Mouse (Mus musculus) spleen, embryonic (tissue): ENCODE measurements around the gene Cemip2.

Experiments used
- CTCF ChIA-PET: fragments of 350-600 bp; sonication (Branson Sonifier 250); formaldehyde crosslinking; loops from one replicate; lab custom pipeline; 2022; lab: Charles Lee

Cemip2 gene

DNA sequence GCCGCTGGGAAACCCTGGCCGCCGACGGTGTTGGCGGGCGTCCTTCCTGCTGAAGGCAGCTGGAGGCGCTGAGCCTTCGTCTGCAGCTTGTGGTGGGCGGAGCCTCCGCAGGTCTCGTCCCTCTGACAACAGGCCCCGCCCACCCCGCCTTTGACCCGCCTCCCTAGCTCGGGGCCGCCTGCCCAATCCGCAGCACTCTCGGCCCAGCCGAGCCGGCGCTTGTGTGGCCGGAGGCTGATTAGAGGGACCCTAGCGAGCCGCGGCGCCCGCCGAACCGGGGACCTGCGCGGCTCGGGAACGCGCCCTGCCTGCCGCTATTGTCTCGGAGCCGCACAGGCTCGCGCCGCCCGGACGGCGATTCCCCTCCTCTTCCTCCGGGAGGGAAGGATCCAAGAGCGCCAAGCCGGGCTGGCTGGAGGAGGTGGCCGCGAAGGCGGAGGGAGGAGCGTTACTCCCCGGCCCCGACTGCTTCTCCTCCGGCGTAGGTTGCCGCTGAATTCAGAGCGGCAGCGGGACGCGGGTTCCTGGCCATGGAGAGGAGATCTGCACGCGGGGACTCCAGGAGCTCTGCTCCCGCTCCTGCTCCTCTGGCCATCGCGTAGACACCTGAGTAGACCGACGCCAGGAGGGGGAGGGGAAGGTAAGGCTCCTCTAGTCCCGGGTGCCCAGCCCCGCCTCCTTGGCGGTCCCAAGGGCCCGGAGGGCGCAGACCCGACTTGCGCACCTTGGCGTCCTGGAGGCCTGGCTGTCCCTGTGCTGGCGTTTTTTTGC lies at the start of gene Cemip2:
TSS of gene Cemip2 (plus strand) at position 196 of the 771 bp plus-strand sequence.
- CTCF ChIA-PET = interaction anchor here (0.5 to 1.5 kb wide), 4 partner anchors 8 to 955 kb away, joined by 3 to 13 read pairs (median 5); no protein-coding TSS in a partner anchor

DNA sequence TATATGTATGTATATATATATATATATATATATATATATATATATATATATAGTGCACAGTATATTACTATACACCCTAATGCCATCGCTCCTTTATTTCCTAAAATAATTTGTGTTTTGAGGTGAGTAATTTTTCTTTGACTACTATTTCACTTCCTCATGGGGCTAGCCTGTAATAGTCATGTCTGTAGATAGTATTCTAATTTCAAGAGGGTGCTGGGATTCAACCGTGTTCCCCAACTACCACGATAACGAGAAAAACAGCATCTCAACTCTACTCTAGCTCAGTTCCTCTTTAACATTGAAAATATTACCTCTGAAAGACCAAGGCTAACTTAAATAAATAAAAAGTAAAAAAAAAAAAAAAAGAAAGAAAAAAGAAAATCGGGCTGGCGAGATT lies 49.8 kb upstream of the Cemip2 start:
- CTCF ChIA-PET = no interaction called here

DNA sequence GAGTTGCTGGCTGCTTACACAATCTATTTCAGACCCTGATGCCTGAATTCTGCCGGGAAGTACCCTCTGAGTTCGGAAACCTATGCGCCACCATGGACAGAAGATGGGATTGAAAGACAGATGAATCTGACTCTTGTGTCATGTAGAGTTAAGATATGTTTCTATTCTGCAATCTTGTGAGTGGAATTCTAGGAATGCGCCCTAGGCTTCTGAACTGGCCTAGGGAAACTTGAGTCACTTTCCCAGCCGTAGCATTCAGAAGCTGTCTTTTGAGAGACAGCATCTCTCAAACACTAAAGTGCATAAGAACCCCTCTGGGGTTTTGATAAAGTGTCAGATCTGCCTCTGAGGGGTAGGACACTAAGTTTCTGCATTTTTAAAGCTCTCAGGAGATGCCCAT lies 46.3 kb upstream of the Cemip2 start:
- CTCF ChIA-PET = interaction anchor here (0.6 kb wide), 2 partner anchors 31 to 42 kb away, joined by 4 to 7 read pairs; no protein-coding TSS in a partner anchor

DNA sequence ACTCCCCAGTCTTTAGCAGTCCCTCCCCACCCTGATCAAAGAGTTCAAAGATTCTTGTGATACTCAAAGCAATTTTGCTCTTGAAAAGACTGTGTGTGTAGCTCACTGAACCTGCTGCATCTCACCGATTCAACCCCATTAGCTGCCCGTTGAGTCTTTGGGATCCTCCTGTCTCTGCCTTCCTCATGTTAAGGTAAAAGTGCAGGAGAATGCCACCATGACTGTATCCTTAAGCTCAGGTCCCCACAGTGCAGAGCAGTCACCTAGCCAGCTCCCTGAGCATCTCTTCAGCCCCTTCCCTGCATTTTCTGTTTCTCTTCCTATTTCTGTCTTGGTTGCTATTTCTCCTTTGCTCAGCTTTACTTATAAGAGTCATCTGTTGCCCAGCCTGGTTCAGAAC lies 45.0 kb upstream of the Cemip2 start:
- CTCF ChIA-PET = no interaction called here

DNA sequence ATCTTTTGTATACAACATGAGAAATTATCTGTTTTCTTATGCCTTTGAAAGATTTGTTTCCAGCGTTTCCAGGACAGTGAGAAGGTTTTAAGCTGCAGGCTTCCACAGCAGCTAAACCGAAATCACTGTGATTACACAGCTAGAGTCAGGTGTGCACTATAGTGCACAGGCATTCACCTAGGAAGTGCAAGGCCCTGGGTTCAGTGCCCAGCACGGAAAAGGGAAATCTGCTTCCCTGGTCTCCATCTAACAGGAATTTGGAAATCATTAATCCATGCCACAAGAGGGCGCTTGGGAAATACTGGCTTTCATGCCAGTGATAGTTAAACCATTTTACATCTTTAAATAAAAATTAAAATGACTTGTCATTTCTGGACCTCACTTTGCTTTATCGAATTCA lies 44.0 kb upstream of the Cemip2 start:
- CTCF ChIA-PET = no interaction called here

DNA sequence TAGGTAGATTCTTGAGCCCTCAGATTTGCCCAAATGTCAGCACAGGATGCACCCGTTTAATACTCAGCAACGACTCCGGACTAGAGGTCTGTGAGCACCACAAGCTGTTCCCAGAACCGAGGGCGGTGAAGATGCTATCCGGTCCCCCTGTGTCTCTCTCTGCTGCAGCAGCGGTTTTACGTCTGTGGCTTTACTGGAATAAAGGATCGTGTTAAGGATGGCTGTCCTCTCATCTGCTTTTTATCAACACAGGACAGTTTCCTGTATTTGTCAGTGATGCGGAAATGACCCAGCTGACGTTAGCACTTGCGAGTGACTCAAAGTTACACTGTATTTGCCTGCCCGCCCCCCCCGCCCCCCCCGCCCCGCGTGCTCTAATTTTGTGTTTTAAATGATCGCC lies 40.7 kb upstream of the Cemip2 start:
- CTCF ChIA-PET = interaction anchor here (0.6 to 0.7 kb wide), 3 partner anchors 27 to 413 kb away, joined by 3 to 8 read pairs (median 4); no protein-coding TSS in a partner anchor

DNA sequence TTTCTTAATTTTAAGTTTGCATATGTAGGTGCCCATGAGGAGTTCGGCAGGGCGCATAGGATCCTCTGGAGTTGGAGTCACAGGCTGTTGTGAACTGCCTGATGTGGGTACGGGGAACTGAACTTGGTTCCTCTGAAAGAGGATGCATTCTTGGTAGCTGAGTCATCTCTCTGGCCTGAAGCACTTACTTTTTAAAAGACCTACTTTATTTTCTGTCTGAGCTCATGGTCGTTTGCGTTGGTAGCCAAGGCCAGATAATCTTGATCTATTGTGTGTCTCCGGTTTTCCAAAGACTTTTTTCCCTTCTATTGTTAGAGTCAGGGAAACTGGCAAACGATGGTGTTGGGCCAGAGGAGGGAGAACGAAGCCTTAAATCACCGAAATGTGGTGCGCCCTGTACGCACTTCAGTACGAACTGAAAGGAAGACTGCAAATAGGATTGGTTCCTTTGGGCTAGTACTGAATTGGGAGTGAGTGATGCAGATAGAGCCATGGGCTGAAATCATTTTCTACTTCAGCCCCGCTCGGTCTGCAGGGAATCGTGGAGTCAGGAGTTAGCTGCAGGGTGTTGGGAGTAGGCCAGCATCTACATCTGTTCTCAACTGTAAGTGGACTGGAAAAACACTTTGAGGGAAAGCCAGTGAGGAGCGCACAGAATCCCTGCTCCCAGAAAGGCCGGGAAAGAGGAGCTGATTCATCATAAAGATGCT lies 40.1 kb upstream of the Cemip2 start:
- CTCF ChIA-PET = interaction anchor here (0.7 kb wide), 3 partner anchors 27 to 413 kb away, joined by 3 to 4 read pairs (median 3); no protein-coding TSS in a partner anchor

DNA sequence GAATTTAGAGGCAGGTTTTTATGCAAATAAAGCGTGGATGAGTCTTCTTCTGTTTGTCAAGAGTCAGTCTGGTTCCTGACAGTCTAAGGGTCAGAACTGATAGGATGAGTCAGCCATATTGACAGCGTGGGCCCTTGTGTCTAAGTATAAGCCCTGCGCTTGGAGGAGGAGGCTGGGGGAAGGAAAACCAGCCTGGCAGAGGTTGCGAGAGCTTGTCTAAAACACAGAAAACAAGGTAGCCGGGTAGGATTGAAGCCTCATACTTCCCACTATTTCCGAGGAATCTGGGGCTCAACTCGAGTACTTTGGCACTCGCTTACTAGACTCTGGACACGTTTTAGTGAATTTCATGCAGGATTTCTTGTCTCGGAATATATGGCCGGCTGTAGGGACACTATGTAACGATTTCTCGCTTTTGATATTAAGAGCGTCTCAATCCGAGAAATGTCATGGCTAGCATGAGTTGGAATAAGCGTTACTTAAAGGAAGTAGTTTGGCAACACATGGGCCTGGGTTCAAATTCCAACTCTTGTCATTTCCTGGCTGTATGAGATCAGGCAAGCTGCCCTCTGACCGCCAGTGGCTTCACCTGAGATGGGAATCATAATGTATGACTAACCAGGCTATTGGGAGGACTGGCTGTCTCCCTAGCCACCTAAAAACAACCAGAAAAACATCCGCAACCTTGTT lies 39.4 kb upstream of the Cemip2 start:
- CTCF ChIA-PET = no interaction called here

DNA sequence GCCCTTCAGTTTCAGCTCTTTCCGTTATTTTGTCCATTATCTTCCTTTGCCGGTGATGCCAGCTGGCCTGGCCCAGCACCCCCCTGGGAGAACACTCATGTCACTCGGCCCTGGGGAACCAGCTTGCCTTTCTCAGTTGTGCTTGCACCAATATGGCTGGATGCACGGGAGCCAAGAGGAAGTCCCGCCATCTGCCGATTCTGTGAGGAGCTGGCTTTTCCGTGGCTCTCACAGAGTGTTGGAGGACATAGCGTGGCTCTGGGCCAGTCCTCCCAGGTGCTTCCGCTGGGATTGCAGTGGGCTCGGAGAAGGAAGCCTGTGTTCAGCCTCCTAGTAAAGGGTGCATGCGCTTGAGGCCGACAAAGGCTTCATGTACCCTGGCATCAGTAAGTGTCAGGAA lies 36.0 kb upstream of the Cemip2 start:
- CTCF ChIA-PET = no interaction called here

DNA sequence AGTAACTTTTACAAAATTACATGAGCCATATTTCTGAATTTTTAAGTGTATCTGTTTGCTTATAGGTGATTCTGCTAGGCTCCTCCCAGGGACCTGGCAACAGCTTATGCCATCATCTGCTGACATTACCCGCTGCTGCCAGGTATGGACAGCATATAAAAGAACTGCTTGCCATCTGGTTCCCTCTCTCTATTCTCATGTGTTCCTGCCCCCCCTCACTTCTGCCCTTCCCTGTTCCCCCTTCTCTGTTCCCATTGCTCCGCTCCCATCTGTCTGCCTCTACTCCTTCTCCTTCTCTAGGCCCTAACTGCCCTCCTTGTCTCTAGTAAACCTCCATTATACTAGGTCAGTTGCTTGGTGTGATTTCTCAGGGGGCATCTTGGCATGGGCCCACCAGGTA lies 32.6 kb upstream of the Cemip2 start:
- CTCF ChIA-PET = interaction anchor here (0.5 kb wide), 1 partner anchor 47 kb away, joined by 5 read pairs; no protein-coding TSS in a partner anchor

DNA sequence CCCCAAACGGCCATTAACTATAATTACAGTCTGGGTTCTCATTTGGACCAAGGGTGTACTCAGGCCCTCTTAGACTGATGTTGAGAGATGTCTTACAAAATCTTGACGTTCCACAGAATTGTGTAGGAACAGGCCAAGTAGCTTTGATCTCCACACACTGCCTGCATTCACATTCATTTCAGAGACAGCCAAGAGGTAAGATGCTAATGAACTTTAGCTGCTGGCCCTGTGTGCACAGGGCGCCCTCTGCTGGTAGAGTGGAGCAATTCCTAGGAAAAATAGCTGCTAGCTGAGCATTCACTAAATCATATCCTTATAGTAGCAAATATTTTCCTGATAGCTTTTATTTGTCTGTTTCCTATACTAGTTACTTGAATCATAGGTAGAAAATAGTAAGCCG lies 30.8 kb upstream of the Cemip2 start:
- CTCF ChIA-PET = interaction anchor here (1.0 kb wide), 1 partner anchor 177 kb away, joined by 3 read pairs; no protein-coding TSS in a partner anchor

DNA sequence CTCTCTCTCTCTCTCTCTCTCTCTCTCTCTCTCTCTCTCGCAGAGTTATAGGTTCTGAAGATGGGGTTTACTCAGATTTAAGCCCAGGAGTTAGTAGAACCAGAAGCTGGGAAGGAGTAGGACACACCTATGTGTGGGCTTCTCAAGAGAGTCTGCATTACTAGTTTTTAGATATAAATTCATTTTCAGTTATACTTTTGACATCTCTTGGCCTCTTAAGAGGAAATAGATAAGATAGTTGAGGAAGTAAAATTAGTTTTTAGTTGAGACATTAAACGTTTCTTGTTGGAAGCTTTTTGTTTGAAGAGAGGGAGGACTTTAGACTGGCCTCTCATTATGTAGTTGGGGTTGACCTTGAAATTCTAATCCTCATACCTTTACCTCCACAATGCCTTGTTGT lies 28.0 kb upstream of the Cemip2 start:
- CTCF ChIA-PET = interaction anchor here (0.7 kb wide), 1 partner anchor 124 kb away, joined by 3 read pairs; no protein-coding TSS in a partner anchor

DNA sequence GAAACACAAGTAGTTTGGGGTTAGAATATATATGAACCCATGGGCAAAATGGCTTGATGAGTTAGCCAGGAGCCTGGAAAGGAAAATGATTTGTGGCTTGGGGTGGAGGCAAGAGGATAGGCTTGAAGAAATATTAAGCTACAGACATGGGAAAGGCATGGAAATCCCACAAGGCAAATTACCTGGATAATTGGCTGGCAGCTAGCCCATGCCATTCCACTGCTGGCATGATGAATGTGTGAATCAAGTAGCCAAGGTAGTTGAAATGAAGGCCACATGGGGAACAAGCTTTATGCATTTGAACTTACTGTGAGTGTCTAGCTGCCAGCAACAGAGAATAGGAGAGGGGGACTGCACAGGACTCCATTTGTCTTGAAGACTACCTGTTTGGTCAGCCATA lies 16.5 kb upstream of the Cemip2 start:
- CTCF ChIA-PET = no interaction called here

DNA sequence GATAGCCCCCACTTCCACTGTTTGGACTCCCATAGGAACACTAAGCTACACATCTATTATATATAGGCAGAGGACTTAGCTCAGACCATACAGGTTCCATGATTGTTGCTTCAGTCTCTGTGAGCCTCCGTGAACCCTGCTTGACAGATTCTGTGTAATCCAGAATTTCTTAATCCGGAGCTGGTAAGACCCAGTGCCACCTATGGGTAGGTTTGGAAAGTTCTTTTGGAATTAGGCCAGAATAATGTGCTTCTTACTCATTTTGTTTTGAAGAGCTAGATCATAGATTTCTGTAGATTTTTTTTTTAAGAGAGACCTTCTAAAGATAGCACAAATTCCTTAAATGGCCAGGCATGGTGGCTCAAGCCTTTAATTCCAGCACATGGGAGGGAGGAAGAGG lies 14.1 kb upstream of the Cemip2 start:
- CTCF ChIA-PET = no interaction called here

DNA sequence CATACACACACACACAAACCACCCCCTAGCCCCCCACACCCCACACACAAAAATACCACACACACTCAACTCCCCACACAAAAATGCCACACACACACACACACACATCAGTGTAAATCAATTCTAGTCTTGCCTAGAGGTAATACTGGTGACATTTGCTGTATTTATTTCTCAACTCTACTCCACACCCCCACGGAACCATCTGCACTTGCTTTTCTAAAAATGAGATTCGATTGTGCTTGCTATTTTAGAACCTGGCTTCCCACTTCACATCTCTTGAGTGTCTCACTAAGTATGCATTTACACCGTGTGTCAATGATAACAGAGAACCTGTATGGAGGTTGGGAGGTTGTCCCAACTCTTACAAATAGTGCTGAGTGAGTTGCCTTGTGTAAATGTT lies 13.4 kb upstream of the Cemip2 start:
- CTCF ChIA-PET = no interaction called here

DNA sequence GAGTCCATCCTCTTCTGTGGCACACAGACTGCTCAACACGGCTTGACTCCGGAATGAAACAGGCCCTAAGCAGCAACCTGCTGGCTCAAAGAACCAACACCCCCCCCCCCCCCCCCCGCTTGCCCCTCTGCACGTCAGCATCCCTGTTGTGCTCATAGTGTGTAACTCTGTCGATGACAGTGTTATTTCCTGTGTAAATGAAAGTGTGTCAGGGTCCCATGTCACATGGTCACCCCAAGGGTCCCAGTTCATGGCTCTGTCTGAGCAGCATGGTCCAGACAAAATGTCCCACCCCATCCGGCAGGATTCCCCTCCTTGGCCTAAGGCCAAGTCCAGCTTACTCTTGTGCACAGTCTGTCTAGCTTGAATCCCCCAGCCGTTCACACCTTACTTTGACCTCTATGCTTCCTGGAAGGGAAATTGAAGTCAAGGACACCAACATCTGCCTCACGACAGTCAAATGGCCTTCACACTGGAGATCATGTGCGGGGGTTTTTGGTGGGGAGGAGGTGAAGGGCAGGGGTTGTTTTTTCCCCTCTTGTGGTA lies 10.6 kb upstream of the Cemip2 start:
- CTCF ChIA-PET = interaction anchor here (0.7 kb wide), 1 partner anchor 154 kb away, joined by 4 read pairs; no protein-coding TSS in a partner anchor

DNA sequence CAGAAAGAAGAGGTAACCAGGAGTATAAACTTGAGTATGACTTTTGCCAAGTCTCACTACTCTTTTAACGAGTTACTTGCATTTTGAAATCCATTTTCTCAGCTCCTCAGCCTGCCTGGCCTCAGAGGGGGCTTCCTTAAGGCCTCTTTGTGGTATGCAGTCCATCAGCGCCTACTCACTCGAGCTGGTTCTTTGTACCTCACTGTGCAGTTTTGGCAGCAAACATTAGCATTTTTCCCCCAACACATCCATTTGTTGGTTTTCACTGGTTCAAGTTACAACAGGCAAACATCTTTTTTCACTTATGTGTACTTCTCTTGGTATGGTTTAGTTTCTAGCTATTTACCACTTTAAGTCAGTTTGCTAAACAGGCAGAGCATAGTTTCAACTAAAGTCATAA lies 8.3 kb upstream of the Cemip2 start:
- CTCF ChIA-PET = no interaction called here

DNA sequence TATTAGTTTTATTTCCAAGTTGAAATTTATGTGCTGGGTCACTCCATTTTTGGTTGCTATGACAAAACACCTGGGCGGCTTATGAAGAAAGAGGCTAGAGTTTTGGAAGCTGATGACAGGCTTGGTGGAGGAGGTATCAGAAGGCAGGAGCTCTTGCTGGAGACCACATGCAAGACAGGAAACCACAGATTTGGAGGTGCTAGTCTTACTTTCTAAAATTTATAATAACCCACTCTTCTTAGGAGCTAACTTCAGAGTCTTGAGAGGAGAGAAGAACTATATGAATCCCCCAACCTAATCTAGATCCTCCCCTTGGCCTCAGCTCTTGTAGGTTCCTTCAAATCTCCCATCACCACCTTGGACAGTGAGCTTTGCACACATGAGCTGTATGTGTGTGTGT lies 6.6 kb upstream of the Cemip2 start:
- CTCF ChIA-PET = no interaction called here

DNA sequence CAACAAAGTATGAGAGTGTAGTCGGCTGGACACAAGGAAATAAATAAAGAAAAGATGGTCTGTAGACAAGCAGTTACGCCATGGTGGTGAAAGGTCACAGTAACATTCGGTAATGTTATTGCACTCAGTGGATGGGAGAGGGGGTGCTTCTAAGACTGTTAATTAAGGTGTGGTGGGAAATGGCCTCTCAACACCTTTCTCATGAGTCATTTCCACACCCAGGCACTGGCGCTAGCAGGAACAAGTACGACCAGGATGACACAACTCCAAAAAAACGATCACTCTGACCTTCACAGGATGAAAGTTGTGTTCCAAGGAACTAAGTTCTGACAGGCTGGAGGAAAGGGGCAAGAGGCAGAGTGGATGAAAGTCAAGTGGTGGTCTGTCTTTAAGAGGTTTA lies 4.5 kb upstream of the Cemip2 start:
- CTCF ChIA-PET = interaction anchor here (0.8 kb wide), 1 partner anchor 36 kb away, joined by 8 read pairs; no protein-coding TSS in a partner anchor

DNA sequence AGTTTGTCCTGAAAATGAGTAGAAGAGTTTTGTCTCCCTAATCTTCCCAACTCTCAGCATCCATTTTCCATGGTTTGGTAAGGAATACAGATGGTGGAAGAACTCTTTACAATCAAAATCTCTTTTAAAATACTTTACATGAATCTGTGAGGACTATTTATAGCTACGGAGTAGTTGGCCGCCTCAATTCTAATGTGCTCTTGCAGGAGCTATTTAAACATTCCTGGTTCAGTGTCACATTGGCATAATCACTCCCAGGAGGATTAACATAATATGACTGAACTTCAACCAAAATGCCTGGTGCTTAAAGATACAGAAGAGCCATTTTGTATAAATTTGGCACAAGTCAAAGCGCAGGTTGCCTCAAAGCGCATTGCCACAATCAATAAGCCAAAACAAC lies 2.5 kb upstream of the Cemip2 start:
- CTCF ChIA-PET = no interaction called here

DNA sequence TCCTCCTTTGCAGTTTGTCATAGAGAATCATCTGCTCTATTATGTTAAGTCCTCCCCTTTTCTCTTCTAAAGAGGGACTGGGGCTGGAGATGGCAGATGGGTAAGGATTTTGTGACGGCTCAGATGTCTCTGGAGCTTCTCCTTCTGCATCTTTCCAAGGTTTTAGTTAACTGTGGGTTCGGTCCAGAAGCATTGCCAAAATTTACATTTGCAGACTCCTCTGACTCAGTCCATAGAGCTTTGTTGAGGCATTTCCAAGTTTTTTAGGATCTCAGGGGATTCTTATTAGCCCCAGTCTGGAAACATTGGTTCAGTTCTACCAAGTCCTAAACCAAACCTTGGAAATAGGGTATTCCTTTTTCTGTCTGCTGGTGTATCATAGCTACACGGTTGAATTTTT lies 1.5 kb upstream of the Cemip2 start:
- CTCF ChIA-PET = interaction anchor here (0.6 to 1.5 kb wide), 6 partner anchors 10 to 527 kb away, joined by 3 to 7 read pairs (median 3); no protein-coding TSS in a partner anchor
